Mouse (Mus musculus): ENCODE measurements at regions not wholly inside any gene's neighbourhood (a gene's known extent, or its start where the extent isn't known, plus 50 kb on each side); places are given as distances from the start of the nearest gene placed in this dataset.

- no peak for DNase-seq (ENCODE audit: low spot score in 2 of 2)
These were observed 120.9 kb downstream of the Mycn start for GRCm38 (mm10) chr12:12820668-12821351.

GRCm38 (mm10) chr12:12819746-12820145 is 122.0 kb downstream of the Mycn start:
- DNase-seq (ENCODE audit: low spot score in 2 of 2): no peak

GRCm38 (mm10) chr12:12814693-12815092 is 127.0 kb downstream of the Mycn start:
- no peak for DNase-seq (ENCODE audit: low spot score in 2 of 2)

- DNase-seq (ENCODE audit: low spot score in 2 of 2): no peak
These were observed 128.8 kb downstream of the Mycn start for GRCm38 (mm10) chr12:12812873-12813272.

- DNase-seq (ENCODE audit: low spot score in 2 of 2): no peak
These were observed 130.8 kb downstream of the Mycn start for GRCm38 (mm10) chr12:12810943-12811342.

GRCm38 (mm10) chr12:12810159-12810885 is 131.4 kb downstream of the Mycn start:
- peak; percentile 42 to 52 for DNase-seq (ENCODE audit: low spot score in 2 of 2)

GRCm38 (mm10) chr12:12808120-12808519 is 133.6 kb downstream of the Mycn start:
- DNase-seq (ENCODE audit: low spot score in 2 of 2): no peak

GRCm38 (mm10) chr12:12803602-12804001 is 138.1 kb downstream of the Mycn start:
- DNase-seq (ENCODE audit: low spot score in 2 of 2): no peak

GRCm38 (mm10) chr12:12802396-12802795 is 139.3 kb downstream of the Mycn start:
- no peak for DNase-seq (ENCODE audit: low spot score in 2 of 2)

- no peak for DNase-seq (ENCODE audit: low spot score in 2 of 2)
These were observed 140.0 kb downstream of the Mycn start for GRCm38 (mm10) chr12:12801700-12802099.

- DNase-seq (ENCODE audit: low spot score in 2 of 2): no peak
These were observed 141.6 kb downstream of the Mycn start for GRCm38 (mm10) chr12:12800120-12800519.

- DNase-seq (ENCODE audit: low spot score in 2 of 2): no peak
These were observed 152.7 kb downstream of the Mycn start for GRCm38 (mm10) chr12:12789052-12789451.

- no peak for DNase-seq (ENCODE audit: low spot score in 2 of 2)
These were observed 153.4 kb downstream of the Mycn start for GRCm38 (mm10) chr12:12788263-12788852.

- DNase-seq (ENCODE audit: low spot score in 2 of 2): no peak
These were observed 154.0 kb downstream of the Mycn start for GRCm38 (mm10) chr12:12787608-12788262.

GRCm38 (mm10) chr12:12787161-12787560 is 154.6 kb downstream of the Mycn start:
- DNase-seq (ENCODE audit: low spot score in 2 of 2): no peak

- no peak for DNase-seq (ENCODE audit: low spot score in 2 of 2)
These were observed 157.8 kb downstream of the Mycn start for GRCm38 (mm10) chr12:12783699-12784605.

GRCm38 (mm10) chr12:12781526-12781925 is 160.2 kb downstream of the Mycn start:
- no peak for DNase-seq (ENCODE audit: low spot score in 2 of 2)

- DNase-seq (ENCODE audit: low spot score in 2 of 2): no peak
These were observed 163.0 kb downstream of the Mycn start for GRCm38 (mm10) chr12:12778563-12779256.

- DNase-seq (ENCODE audit: low spot score in 2 of 2): no peak
These were observed 164.3 kb downstream of the Mycn start for GRCm38 (mm10) chr12:12777422-12777821.

GRCm38 (mm10) chr12:12776783-12777182 is 164.9 kb downstream of the Mycn start:
- DNase-seq (ENCODE audit: low spot score in 2 of 2): no peak

- no peak for DNase-seq (ENCODE audit: low spot score in 2 of 2)
These were observed 170.7 kb downstream of the Mycn start for GRCm38 (mm10) chr12:12770970-12771369.

Measured in frontal cortex, postnatal 10 days (tissue).